Mouse (Mus musculus) Patski (cell line): ENCODE measurements around the gene Camk2d. TPM values are rescaled to one million over a fixed set of nuclear protein-coding genes. Genes with fewer than 3 reads are reported as not detected.
A peak's percentile ranks its signal among the peaks of the same experiment; 100 is the strongest.

ENCODE experiments used
- ATAC-seq: fragments of 100-300 bp; one replicate; pipeline ENCODE4 v1.8.0; 2021
- CTCF ChIA-PET: fragments of 350-600 bp; sonication (Branson Sonifier 250); formaldehyde crosslinking; loops from one replicate; lab custom pipeline; 2022; ENCODE audit warnings: inconsistent platforms; lab: Charles Lee
- POLR2A ChIA-PET: fragments of 350-600 bp; sonication (Branson Sonifier 250); formaldehyde crosslinking; loops from one replicate; lab custom pipeline; 2022; ENCODE audit warnings: antibody characterized with exemption, inconsistent platforms; lab: Charles Lee
- DNase-seq: peaks from one replicate; pipeline ENCODE4 v3.0.0-alpha.2; 2011; ENCODE audit warnings: low read depth, low spot score
- H3K27me3 ChIP-seq: fragments of 371-371 bp; one replicate; pipeline ENCODE4 v1.5.1; 2021
- CTCF ChIP-seq: fragments of 100-300 bp; IDR thresholded peaks from one replicate; pipeline ENCODE4 v1.5.1; 2021
- in situ Hi-C: fragments of 300-500 bp; cut with MboI; formaldehyde crosslinking; loops from 3 replicates; pipeline ENCODE4 v1.11.1; 2018; ENCODE audit warnings: low pct_unique_long_range_greater_than_20kb, mixed read lengths
- polyA plus RNA-seq: library from polyadenylated mRNA; unstranded; gene quantifications from one replicate; pipeline ENCODE4 v1.2.3, GENCODE M21; 2021

Gene Camk2d
- polyA plus RNA-seq, 1 experiment from 2014 or later: 99.0 TPM

DNA sequence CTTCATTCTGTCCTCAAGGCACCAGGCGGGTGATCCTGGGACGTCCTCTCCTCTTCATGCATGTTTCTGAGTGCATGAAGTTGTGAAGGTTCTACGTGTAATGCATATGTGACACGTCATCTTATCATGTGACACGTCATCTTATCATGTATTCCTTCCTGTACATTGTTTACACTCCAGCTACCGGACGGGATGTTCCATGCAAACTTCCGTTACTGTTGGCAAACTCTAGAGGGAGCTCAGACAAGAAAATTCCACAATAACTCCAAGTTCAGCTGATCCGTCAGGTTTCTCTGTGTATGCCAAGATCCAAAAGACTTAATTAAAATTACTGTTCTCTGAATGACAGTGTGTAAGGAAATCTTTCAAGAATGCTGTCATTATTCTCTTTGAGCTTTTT is 246.7 kb downstream of the Camk2d start:
- ChIA-PET CTCF (interaction anchor here (1.0 to 1.5 kb wide), 4 partner anchors 13 to 212 kb away, joined by 3 to 4 read pairs (median 3); no protein-coding TSS in a partner anchor), POLR2A (interaction anchor here (0.6 kb wide), 1 partner anchor 180 kb away, joined by 3 read pairs; no protein-coding TSS in a partner anchor)
- no peaks in the 10 kb centered on the region for H3K27me3 ChIP-seq
- in situ Hi-C loops: no loop called here
- TF ChIP-seq CTCF: peak; percentile 28
- DNase-seq (no peak), ATAC-seq (no peak)

DNA sequence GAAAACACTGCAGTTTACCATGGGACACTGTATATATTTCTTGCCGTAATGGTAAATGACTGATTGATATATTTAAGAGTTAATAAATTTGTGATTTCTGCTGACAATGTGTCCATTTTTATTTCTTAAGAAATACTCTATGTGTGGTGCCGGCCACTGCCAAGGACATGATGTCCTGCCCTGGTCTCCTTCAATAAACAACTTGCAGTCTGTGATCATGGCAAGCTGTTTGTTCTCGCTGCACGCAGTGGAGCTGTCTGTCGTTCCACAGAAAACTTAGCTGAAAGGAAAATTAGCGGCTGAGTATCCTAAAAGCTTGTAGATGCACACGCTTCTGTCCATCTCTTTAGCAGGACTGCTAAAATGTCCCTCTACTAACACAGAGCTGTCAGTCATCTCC is 248.7 kb downstream of the Camk2d start:
- no peaks in the 10 kb centered on the region for H3K27me3 ChIP-seq
- ATAC-seq: no peak
- in situ Hi-C loops: no loop called here
- TF ChIP-seq CTCF: no peak
- POLR2A ChIA-PET: interaction anchor here (1.6 kb wide), 1 partner anchor 14 kb away, joined by 4 read pairs; no protein-coding TSS in a partner anchor
- DNase-seq: no peak
- CTCF ChIA-PET: interaction anchor here (1.6 to 2.7 kb wide), 4 partner anchors 8 to 39 kb away, joined by 3 to 9 read pairs (median 6); no protein-coding TSS in a partner anchor

DNA sequence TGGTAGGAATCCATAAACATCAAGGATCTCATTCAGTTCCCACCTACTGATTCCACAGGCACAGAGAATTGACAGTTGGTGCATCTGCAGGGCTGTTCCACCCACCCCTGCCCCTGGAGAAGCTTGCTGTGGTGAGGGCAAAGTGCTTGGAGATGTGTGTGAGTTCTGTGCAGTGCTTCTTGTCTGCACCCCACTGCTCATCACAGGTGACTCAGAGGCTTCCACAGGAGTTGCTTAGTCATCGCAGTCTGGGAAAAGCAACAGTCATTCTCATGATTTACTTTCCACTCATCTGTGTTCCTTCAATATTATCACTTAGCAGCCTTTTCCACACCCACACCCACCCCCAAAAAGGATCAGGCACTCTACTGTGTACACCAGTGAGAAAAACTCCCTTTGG is 252.0 kb downstream of the Camk2d start:
- ChIA-PET CTCF (no interaction called here), POLR2A (no interaction called here)
- ATAC-seq (peak; percentile 88), DNase-seq (peak; percentile 28)
- H3K27me3 ChIP-seq: no peaks in the 10 kb centered on the region
- no peak for TF ChIP-seq CTCF
- in situ Hi-C loops: no loop called here

DNA sequence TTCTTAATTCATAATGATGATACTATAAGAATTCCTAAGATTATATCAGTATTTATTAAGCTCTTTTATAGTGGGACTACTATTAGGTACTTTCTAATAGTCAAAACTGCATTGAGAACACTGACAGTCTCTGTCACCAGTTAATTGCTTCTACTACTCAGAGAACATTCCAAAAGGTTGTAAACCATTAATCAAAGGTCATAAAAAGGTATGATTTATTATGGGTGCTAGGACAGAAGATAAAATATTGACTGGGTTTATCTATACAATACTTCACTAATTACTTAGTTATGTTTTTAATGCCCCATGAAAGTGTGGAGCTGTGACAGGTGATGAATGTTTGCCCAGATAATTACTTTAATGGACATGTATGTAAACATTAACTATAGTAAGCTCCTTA is 264.3 kb downstream of the Camk2d start:
- no peak for ATAC-seq
- no peak for DNase-seq
- in situ Hi-C loops: no loop called here
- POLR2A ChIA-PET: no interaction called here
- CTCF ChIA-PET: interaction anchor here (1.2 to 1.3 kb wide), 2 partner anchors 38 to 812 kb away, joined by 3 read pairs; no protein-coding TSS in a partner anchor
- H3K27me3 ChIP-seq: no peaks in the 10 kb centered on the region
- TF ChIP-seq CTCF: no peak

DNA sequence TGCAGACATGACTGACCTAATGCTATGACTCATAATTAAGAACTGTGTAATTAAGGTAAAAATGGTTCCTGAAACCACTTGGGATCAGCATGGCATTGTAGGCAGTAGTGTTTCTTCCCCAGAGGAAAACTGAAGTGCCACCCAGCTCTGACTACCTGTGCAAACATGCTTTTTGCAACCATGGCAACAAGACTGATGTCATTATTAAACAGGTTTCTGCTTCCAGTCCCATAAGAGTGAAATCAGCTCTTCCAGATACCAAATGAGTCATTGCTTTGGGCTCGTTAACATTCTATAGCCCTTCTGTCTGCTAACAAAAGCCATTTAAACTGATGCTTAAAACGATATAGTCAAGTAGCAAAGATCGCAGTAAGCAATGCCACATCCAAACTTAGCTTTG is 273.5 kb downstream of the Camk2d start:
- in situ Hi-C loops: no loop called here
- DNase-seq (peak; percentile 65), ATAC-seq (peak; percentile 90)
- CTCF ChIA-PET: interaction anchor here (1.2 kb wide), 1 partner anchor 15 kb away, joined by 3 read pairs; no protein-coding TSS in a partner anchor
- H3K27me3 ChIP-seq: no peaks in the 10 kb centered on the region
- POLR2A ChIA-PET: no interaction called here
- TF ChIP-seq CTCF: no peak

DNA sequence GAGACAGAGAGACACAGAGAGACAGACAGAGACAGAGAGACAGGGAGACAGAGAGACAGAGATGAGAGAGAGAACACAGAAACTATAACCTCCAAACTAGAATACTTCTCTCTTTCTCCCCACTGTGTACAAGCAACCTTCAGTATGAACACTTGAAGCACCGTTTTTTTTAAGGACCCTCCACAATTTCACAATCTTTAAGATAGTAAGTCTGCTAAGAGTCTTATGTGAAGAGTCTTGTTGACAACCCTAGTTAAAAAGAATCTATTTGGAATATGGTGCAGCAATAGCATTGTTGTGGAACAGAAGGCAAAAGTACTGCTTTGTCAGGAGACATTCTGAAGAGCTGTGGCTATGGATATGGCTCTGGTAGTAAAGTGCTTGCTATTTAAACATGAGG is 274.6 kb downstream of the Camk2d start:
- CTCF ChIA-PET: no interaction called here
- POLR2A ChIA-PET: no interaction called here
- ATAC-seq: no peak
- TF ChIP-seq CTCF: no peak
- no peak for DNase-seq
- in situ Hi-C loops: no loop called here
- no peaks in the 10 kb centered on the region for H3K27me3 ChIP-seq

DNA sequence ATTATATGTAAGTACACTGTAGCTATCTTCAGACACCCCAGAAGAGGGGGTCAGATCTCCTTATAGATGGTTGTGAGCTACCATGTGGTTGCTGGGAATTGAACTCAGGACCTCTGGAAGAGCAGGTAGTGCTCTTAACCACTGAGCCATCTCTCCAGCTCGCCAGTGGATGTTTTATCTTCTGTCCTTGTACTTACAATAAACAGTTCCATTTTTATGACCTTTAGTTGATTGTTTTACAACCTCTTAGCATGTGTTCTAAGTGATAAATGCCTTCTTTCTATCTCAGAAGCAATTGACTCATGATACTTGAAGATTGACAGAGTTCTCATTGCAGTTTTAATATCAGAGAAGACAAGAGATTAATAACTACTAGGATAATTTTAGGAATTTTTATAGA is 282.1 kb downstream of the Camk2d start:
- DNase-seq: no peak
- no peak for TF ChIP-seq CTCF
- in situ Hi-C loops: no loop called here
- ChIA-PET POLR2A (no interaction called here), CTCF (interaction anchor here (0.7 kb wide), 1 partner anchor 22 kb away, joined by 3 read pairs; no protein-coding TSS in a partner anchor)
- H3K27me3 ChIP-seq: no peaks in the 10 kb centered on the region
- no peak for ATAC-seq

DNA sequence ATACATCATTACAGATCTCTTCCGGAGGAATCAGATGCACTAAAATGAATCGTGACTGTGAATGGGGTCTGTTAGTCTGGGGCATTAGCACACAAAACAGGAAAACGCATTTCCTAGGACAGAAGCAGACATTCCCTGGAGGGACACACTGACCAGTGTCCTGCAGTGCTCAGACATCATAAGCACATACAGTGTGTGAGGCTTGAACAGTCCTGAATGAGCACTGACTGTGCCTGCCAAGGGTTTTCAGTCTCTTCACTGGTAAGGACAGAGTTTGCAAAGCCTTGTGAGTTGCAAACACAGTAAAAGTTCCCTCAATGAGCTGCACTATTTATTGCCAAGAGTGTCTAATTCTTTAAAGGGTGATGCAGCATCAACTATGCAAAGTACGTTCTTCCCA is 290.0 kb downstream of the Camk2d start:
- TF ChIP-seq CTCF: no peak
- CTCF ChIA-PET: interaction anchor here (1.1 kb wide), 1 partner anchor 10 kb away, joined by 4 read pairs; no protein-coding TSS in a partner anchor
- in situ Hi-C loops: no loop called here
- DNase-seq: no peak
- no peak for ATAC-seq
- no peaks in the 10 kb centered on the region for H3K27me3 ChIP-seq
- POLR2A ChIA-PET: no interaction called here

DNA sequence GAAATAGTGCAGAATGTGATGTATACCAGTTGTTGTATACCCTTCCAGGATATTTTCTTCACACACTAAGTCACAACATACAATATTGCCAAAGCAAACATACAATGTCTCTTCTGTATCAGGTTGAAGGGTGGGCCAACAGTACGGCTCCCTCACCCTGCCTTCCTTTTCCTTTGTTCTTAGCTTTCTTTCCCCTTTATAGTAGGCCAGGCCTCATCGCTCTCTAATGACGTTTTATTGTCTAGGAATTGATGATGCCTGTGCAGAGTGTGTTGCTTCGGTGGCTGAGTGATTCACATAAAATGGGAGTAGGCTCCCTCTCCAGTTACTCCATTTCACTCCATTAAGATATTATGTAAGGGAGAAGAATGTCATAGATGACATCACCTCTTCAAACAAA is 290.5 kb downstream of the Camk2d start:
- ChIA-PET POLR2A (no interaction called here), CTCF (interaction anchor here (1.1 to 1.2 kb wide), 2 partner anchors 9 to 32 kb away, joined by 3 to 4 read pairs; no protein-coding TSS in a partner anchor)
- no peaks in the 10 kb centered on the region for H3K27me3 ChIP-seq
- no peak for DNase-seq
- ATAC-seq: no peak
- in situ Hi-C loops: no loop called here
- TF ChIP-seq CTCF: no peak

Other genes with a start within 250 kb of the Camk2d start
- gene Arsj, start 232.6 kb upstream of the Camk2d start, polyA plus RNA-seq: 0.06 TPM